Mouse (Mus musculus): Measurements from ENCODE around the gene Hand2. TPM values are rescaled to one million over a fixed set of nuclear protein-coding genes. Genes with fewer than 3 reads are reported as not detected.

The Hand2 gene
- total RNA-seq, 2 experiments from 2014 or later = 52.5 to 58.9 TPM

DNA sequence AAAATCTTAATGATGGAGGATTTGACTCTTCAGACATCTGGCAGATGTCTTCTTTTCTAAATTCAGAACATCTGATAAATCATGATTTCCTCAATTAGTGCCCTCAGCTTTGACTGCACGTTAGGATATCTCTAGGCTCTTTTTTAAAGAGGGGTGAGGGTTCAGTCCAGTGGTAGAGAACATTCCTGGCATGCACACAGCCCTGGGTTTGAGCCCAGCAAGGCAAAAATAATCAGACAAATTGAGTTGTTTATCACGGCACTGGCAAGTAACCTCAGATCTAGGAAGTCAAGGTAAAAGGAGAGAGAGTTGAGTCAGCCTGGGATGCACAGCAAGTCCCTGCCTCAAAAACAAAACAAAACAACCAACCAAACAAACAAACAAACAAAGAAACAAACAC lies 39.7 kb downstream of the Hand2 start:
- no peak for DNase-seq

DNA sequence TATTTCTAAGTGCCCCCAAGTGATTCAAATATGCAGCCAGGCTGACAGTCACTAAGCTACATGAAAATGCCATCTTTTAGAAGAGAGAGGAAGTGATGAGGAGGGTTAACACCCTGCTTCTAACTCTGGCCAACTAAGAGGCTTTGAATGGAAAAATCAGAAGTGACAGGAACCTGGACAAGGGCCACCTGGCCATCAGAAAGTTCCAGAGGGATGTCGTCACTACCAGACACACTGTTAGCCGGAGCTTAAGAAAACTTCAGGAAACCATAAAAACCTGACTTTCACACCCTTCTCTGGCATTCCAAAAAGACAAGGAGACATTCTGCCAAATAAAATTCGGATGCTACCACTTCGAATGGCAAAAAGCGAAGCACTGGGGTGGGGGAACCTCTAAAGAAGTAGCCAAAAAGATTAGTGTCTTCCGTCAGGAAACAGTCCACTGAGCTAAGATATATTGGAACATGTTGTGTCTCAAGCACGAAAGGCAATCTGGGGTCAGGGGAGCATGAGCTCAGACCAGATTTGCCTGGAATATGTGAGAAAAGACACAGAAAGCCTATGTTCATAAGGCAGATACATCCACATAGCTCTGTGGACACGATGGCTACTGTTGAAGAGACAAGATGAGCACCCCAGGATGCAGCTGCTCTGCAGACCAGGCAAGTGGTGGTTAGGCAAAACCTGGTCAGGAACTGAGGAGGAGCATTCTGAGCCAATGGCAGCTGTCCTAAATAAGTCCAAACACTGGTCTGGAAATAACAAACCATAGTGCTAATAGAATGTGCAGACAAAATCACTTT lies 40.4 kb downstream of the Hand2 start:
- intact Hi-C loops (cut with DNase I) = no loop called here
- DNase-seq = peak; percentile 86 to 88

More for the DNA sequence above, 39.7 kb downstream of the Hand2 start:
- intact Hi-C loops (cut with DNase I) = no loop called here

DNA sequence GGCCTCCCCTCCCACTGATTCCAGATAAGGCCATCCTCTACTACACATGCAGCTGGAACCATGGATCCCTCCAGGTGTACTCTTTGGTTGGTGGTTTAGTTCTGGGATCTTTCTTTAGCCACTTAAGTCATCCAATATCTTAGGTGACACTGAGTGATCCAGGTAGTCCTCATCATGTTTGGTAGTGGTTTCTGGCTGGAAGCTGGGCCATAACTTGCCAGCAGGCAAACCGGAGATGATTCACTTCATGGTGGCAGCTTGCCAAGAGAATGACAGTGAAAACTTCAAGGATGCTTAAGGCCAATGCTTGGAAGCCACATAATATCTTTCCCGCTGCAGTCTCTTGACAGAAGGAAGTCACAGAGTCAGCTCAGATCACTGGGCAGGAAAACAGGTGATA lies 42.1 kb downstream of the Hand2 start:
- peak in 1 of 2 experiments; percentile 43 for DNase-seq
- intact Hi-C loops (cut with DNase I) = no loop called here

DNA sequence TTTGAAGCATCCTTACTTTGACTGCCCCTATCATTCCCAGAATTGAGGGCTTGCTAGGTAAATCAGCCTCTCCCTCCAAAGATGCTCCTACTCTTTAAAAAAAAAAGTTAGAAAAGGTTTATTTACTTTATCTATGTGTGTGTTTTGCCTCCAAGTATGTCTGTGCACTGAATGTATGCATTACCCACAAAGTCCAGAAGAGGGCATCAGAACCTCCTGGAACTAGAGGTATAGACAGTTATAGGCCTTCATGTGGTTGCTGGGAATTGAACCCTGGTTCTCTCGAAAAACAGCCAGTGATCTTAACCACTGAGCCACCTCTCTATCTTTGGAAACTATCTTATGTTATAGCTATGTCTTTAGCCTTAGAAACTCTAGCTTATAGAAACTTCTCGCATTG lies 53.3 kb downstream of the Hand2 start:
- intact Hi-C loops (cut with DNase I) = no loop called here
- DNase-seq = no peak

Other genes starting within 250 kb of the Hand2 start
- not detected for gene Scrg1, start 134.9 kb downstream of the Hand2 start, total RNA-seq (2021)
- 10 to 100 TPM; 17.8 to 21.1 TPM for gene Sap30, start 166.9 kb downstream of the Hand2 start, total RNA-seq (2021)
- 10 to 100 TPM; 66.0 to 67.2 TPM for gene Hmgb2, start 190.9 kb downstream of the Hand2 start, total RNA-seq (2021)